ENCODE assay signal across 16 mouse cellular contexts in the genomic region with DNA sequence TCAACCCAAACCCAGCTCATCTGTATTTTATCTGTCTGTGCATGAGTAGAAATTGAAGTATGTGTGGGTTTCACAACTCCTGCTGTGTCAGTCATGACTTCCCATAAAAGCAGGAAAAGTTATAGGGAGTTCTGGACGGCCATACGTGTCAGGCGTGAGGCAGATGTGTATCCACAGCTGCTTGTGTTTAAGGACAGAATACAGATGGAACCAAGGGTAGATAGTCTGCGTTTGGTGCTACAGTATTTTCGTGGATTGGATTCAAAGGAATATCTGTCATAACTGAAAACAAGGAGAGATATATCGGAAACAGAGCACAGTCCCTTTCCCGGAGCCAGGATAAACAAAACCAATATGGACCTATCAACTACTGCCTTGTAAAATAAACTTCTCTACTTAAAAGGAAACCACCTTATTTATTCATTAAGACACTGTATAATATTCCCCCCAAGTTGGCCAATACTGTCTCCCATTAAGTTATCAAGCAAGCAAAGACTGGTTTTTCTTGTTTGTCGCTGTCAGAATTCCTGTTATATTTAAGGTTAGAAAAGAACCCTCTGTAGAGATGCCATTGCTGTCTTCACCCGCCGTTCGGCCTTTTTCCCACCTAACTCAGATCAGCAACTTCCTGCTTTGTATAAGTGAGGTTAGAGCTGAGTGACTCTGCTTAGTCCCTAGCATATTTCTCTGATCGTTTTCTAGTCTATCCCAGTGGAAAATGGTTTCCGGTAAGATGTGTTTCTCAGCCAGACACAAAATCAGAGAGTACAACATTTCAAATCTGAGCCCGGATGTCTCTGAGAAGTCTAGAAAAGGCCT.
DNase-seq lines count a peak whose midpoint lies in the region; ATAC-seq and TF ChIP-seq lines count a peak whose summit lies in the region.
"Had no signal": no experiment of that assay in that cellular context is flagged by ENCODE, and none has a peak within 500 bp of the region (broad histone marks: within the 10 kb centered on the region; RNA-seq: fewer than 3 reads in every experiment).

No protein-coding gene starts in this region.

- no peaks in the 10 kb centered on the region for H3K4me1 ChIP-seq in heart, embryonic 12.5 days (replicated peaks)
- no peaks in the 10 kb centered on the region for H3K4me1 ChIP-seq in heart, embryonic 10.5 days
- no peaks in the 10 kb centered on the region for H3K4me1 ChIP-seq in kidney, postnatal 0 days (replicated peaks; ENCODE audit: insufficient read depth, low read length)
- H3K4me1 ChIP-seq in embryonic facial prominence, embryonic 13.5 days = no peaks in the 10 kb centered on the region; the same call in 1 of the 2 replicates
- no peaks in the 10 kb centered on the region for H3K4me1 ChIP-seq in intestine, embryonic 16.5 days (ENCODE audit: control insufficient read depth, insufficient read depth, low read length)
- H3K4me1 ChIP-seq in midbrain, embryonic 10.5 days = no peaks in the 10 kb centered on the region
- H3K4me1 ChIP-seq: forebrain, embryonic 10.5 days had no signal

- peak overlapping the region; percentile 60 for H3K27ac ChIP-seq in heart, embryonic 12.5 days (ENCODE audit: poor library complexity, severe bottlenecking)
- no peak overlapping the region for H3K27ac ChIP-seq in heart, embryonic 10.5 days
- H3K27ac ChIP-seq in kidney, postnatal 0 days = peak overlapping the region; percentile 60; the same call in 1 of the 2 replicates
- H3K27ac ChIP-seq in embryonic facial prominence, embryonic 13.5 days = peak overlapping the region; percentile 2; the same call in 1 of the 2 replicates
- H3K27ac ChIP-seq in intestine, embryonic 16.5 days (ENCODE audit: low read length) = peak overlapping the region; percentile 52
- no peak overlapping the region for H3K27ac ChIP-seq in midbrain, embryonic 10.5 days (replicated peaks)
- H3K27ac ChIP-seq: forebrain, embryonic 10.5 days; layer of hippocampus, adult 2 months; left cerebral cortex, adult 2 months had no signal

- H3K4me2 ChIP-seq in heart, embryonic 12.5 days = no peak overlapping the region
- no peak overlapping the region for H3K4me2 ChIP-seq in kidney, postnatal 0 days (ENCODE audit: low read length)
- no peak overlapping the region for H3K4me2 ChIP-seq in embryonic facial prominence, embryonic 13.5 days
- no peak overlapping the region for H3K4me2 ChIP-seq in intestine, embryonic 16.5 days (ENCODE audit: low read depth, low read length)

- H3K27me3 ChIP-seq in heart, embryonic 12.5 days (replicated peaks) = no peaks in the 10 kb centered on the region
- H3K27me3 ChIP-seq in heart, embryonic 10.5 days (ENCODE audit: insufficient read depth, poor library complexity, severe bottlenecking) = no peaks in the 10 kb centered on the region
- no peaks in the 10 kb centered on the region for H3K27me3 ChIP-seq in kidney, postnatal 0 days (ENCODE audit: insufficient read depth, low read length)
- no peaks in the 10 kb centered on the region for H3K27me3 ChIP-seq in embryonic facial prominence, embryonic 13.5 days
- no peaks in the 10 kb centered on the region for H3K27me3 ChIP-seq in intestine, embryonic 16.5 days (replicated peaks; ENCODE audit: control insufficient read depth, insufficient read depth, low read length)
- H3K27me3 ChIP-seq in midbrain, embryonic 10.5 days (ENCODE audit: low read depth, poor library complexity, severe bottlenecking) = no peaks in the 10 kb centered on the region

- H3K4me3 ChIP-seq in heart, embryonic 12.5 days = no peak overlapping the region
- H3K4me3 ChIP-seq in heart, embryonic 10.5 days = no peak overlapping the region
- H3K4me3 ChIP-seq in kidney, postnatal 0 days (replicated peaks; ENCODE audit: low read depth, low read length) = no peak overlapping the region
- H3K4me3 ChIP-seq in embryonic facial prominence, embryonic 13.5 days = no peak overlapping the region
- H3K4me3 ChIP-seq in intestine, embryonic 16.5 days (ENCODE audit: low read length) = no peak overlapping the region
- H3K4me3 ChIP-seq in midbrain, embryonic 10.5 days = no peak overlapping the region
- H3K4me3 ChIP-seq: forebrain, embryonic 10.5 days; layer of hippocampus, adult 2 months; left cerebral cortex, adult 2 months had no signal

- DNase-seq in heart, embryonic 10.5 days (ENCODE audit: low spot score) = no peak
- peak; percentile 79 for DNase-seq in kidney, postnatal 0 days (ENCODE audit: low spot score)
- no peak for DNase-seq in kidney, postnatal 14 days
- DNase-seq in B cell, adult 2 months = no peak
- no peak for DNase-seq in midbrain, embryonic 10.5 days (ENCODE audit: low spot score)
- DNase-seq: cerebellum, postnatal 14 days; gastrocnemius, postnatal 14 days; kidney, adult 18-20 months; liver; lung, postnatal 14 days had no signal

- no peak for ATAC-seq in heart, embryonic 12.5 days (ENCODE audit: insufficient number of reproducible peaks, low FRiP score)
- ATAC-seq in kidney, postnatal 0 days (replicated peaks; ENCODE audit: low FRiP score, low read depth) = no peak
- no peak for ATAC-seq in embryonic facial prominence, embryonic 13.5 days (ENCODE audit: insufficient number of reproducible peaks, insufficient read depth, low FRiP score, low TSS enrichment, low read depth)
- ATAC-seq in intestine, embryonic 16.5 days = no peak

- WGBS in heart, embryonic 12.5 days = 62% methylated on average over 14 of the region's 14 CpGs
- WGBS in heart, embryonic 10.5 days = 75% methylated on average over 14 of the region's 14 CpGs
- WGBS in kidney, postnatal 0 days = 56% methylated on average over 14 of the region's 14 CpGs
- 59% methylated on average over 14 of the region's 14 CpGs for WGBS in embryonic facial prominence, embryonic 13.5 days
- 58% methylated on average over 14 of the region's 14 CpGs for WGBS in intestine, embryonic 16.5 days
- 88% methylated on average over 14 of the region's 14 CpGs for WGBS in midbrain, embryonic 10.5 days

- no peaks in the 10 kb centered on the region for H3K9me3 ChIP-seq in heart, embryonic 12.5 days (replicated peaks)
- no peaks in the 10 kb centered on the region for H3K9me3 ChIP-seq in heart, embryonic 10.5 days
- H3K9me3 ChIP-seq in kidney, postnatal 0 days (replicated peaks; ENCODE audit: low read length) = no peaks in the 10 kb centered on the region
- no peaks in the 10 kb centered on the region for H3K9me3 ChIP-seq in embryonic facial prominence, embryonic 13.5 days
- no peaks in the 10 kb centered on the region for H3K9me3 ChIP-seq in intestine, embryonic 16.5 days (ENCODE audit: control insufficient read depth, low read length)
- H3K9me3 ChIP-seq in midbrain, embryonic 10.5 days (replicated peaks) = no peaks in the 10 kb centered on the region
- H3K9me3 ChIP-seq: forebrain, embryonic 10.5 days had no signal

- TF ChIP-seq CTCF in kidney, postnatal 0 days (IDR thresholded peaks at IDR 0.05; ENCODE audit: low read depth) = no peak

- no peaks in the 10 kb centered on the region for H3K36me3 ChIP-seq in heart, embryonic 12.5 days
- no peaks in the 10 kb centered on the region for H3K36me3 ChIP-seq in heart, embryonic 10.5 days
- H3K36me3 ChIP-seq in kidney, postnatal 0 days (ENCODE audit: insufficient read depth, low read length) = no peaks in the 10 kb centered on the region
- H3K36me3 ChIP-seq in embryonic facial prominence, embryonic 13.5 days = no peaks in the 10 kb centered on the region
- H3K36me3 ChIP-seq in intestine, embryonic 16.5 days (ENCODE audit: control insufficient read depth, insufficient read depth, low read length) = no peaks in the 10 kb centered on the region
- no peaks in the 10 kb centered on the region for H3K36me3 ChIP-seq in midbrain, embryonic 10.5 days
- H3K36me3 ChIP-seq: forebrain, embryonic 10.5 days had no signal

- no peak overlapping the region for H3K9ac ChIP-seq in heart, embryonic 12.5 days
- no peak overlapping the region for H3K9ac ChIP-seq in kidney, postnatal 0 days (ENCODE audit: low read depth, low read length)
- H3K9ac ChIP-seq in embryonic facial prominence, embryonic 13.5 days = no peak overlapping the region
- no peak overlapping the region for H3K9ac ChIP-seq in intestine, embryonic 16.5 days (ENCODE audit: low read depth, low read length)

Comparison
In these comparisons a context has a peak if more than half of its experiments do, and no peak if none do; other contexts are left out.
1. H3K27ac ChIP-seq: peak in heart, embryonic 12.5 days (single experiment), kidney, postnatal 0 days (single experiment), embryonic facial prominence, embryonic 13.5 days (single experiment) and intestine, embryonic 16.5 days (single experiment); none in heart, embryonic 10.5 days (single experiment) and midbrain, embryonic 10.5 days (single experiment).